Mouse (Mus musculus): ENCODE results near the gene Ppp1r9b. TPM values are rescaled to one million over a fixed set of nuclear protein-coding genes. Genes with fewer than 3 reads are reported as not detected.

The Ppp1r9b gene
- total RNA-seq, 2 experiments from 2014 or later: 505 to 506 TPM

Other genes starting within 250 kb of the Ppp1r9b start
- under 1 TPM; 0.31 to 0.38 TPM for gene Cdc34b, start 249.3 kb upstream of the Ppp1r9b start, total RNA-seq (2021)
- not detected for gene Tmem92, start 208.3 kb upstream of the Ppp1r9b start, total RNA-seq (2021)
- 10 to 100 TPM; 50.1 to 54.5 TPM for gene Col1a1, start 54.8 kb upstream of the Ppp1r9b start, total RNA-seq (2021)
- gene Hils1, start 23.4 kb upstream of the Ppp1r9b start, total RNA-seq (2021): not detected
- under 1 TPM; 0.55 to 0.68 TPM for gene Sgca, start 14.7 kb upstream of the Ppp1r9b start, total RNA-seq (2021)
- 10 to 100 TPM; 48.5 to 52.2 TPM for gene Samd14, start 18.8 kb downstream of the Ppp1r9b start, total RNA-seq (2021)
- 10 to 100 TPM; 69.2 to 75.4 TPM for gene Pdk2, start 50.3 kb downstream of the Ppp1r9b start, total RNA-seq (2021)
- gene Itga3, start 85.8 kb downstream of the Ppp1r9b start, total RNA-seq (2021): 10 to 100 TPM; 12.2 to 15.5 TPM
- not detected for gene Dlx3, start 129.1 kb downstream of the Ppp1r9b start, total RNA-seq (2021)
- not detected for gene Dlx4, start 155.2 kb downstream of the Ppp1r9b start, total RNA-seq (2021)